ENCODE assay signal across 27 mouse cellular contexts in genomic region chr6:142797996-142798395, GRCm38 (mm10). TPM values are rescaled to one million over a fixed set of nuclear protein-coding genes. Genes with fewer than 3 reads are reported as not detected.
"Had no signal": no experiment of that assay in that cellular context is flagged by ENCODE, and none has a peak within 500 bp of the region (broad histone marks: within the 10 kb centered on the region; RNA-seq: fewer than 3 reads in every experiment).

No protein-coding gene starts in this region.

- H3K27ac ChIP-seq: gastrocnemius, adult 2 months; heart, adult 2 months; heart, embryonic 10.5 days; hindbrain, embryonic 12.5 days; hindbrain, embryonic 14.5 days; layer of hippocampus, adult 2 months; left cerebral cortex, adult 2 months; limb, embryonic 10.5 days; limb, embryonic 12.5 days; liver, embryonic 13.5 days; liver, embryonic 15.5 days had no signal

- H3K27me3 ChIP-seq: heart, embryonic 12.5 days; hindbrain, embryonic 12.5 days; limb, embryonic 12.5 days; liver, embryonic 13.5 days had no signal

- ATAC-seq: hindbrain, embryonic 16.5 days; inflammation-experienced regulatory T-cells, adult 6 months had no signal

- H3K36me3 ChIP-seq: heart, embryonic 10.5 days; heart, embryonic 12.5 days; hindbrain, embryonic 10.5 days; hindbrain, embryonic 12.5 days; limb, embryonic 10.5 days; limb, embryonic 12.5 days; liver, embryonic 13.5 days; liver, embryonic 15.5 days had no signal

- H3K9me3 ChIP-seq: heart, embryonic 10.5 days; heart, embryonic 12.5 days; hindbrain, embryonic 10.5 days; hindbrain, embryonic 12.5 days; limb, embryonic 10.5 days; limb, embryonic 12.5 days; liver, embryonic 13.5 days; liver, embryonic 15.5 days had no signal

- DNase-seq: gastrocnemius, adult 2 months; gastrocnemius, postnatal 10 days; gastrocnemius, postnatal 25 days; heart, adult 2 months; heart, postnatal 10 days; heart, postnatal 4 days; kidney, adult 18-20 months; kidney, adult 8-10 months; kidney, postnatal 10 days; kidney, postnatal 25 days; kidney, postnatal 4 days; liver; liver, embryonic 13.5 days had no signal

- H3K4me3 ChIP-seq: gastrocnemius, adult 2 months; heart, adult 2 months; heart, embryonic 10.5 days; heart, embryonic 12.5 days; hindbrain, embryonic 10.5 days; hindbrain, embryonic 12.5 days; layer of hippocampus, adult 2 months; left cerebral cortex, adult 2 months; limb, embryonic 10.5 days; limb, embryonic 12.5 days; liver, embryonic 13.5 days; liver, embryonic 15.5 days had no signal

- H3K4me2 ChIP-seq: heart, embryonic 12.5 days; hindbrain, embryonic 12.5 days; hindbrain, embryonic 14.5 days; limb, embryonic 12.5 days; liver, embryonic 11.5 days; liver, embryonic 13.5 days; liver, embryonic 15.5 days had no signal

- H3K9ac ChIP-seq: heart, embryonic 12.5 days; hindbrain, embryonic 12.5 days; hindbrain, embryonic 14.5 days; limb, embryonic 12.5 days; liver, embryonic 13.5 days; liver, embryonic 15.5 days had no signal

RNA-seq across cellular contexts. Expression of gene Sult6b2, which starts 6.3 kb away (rescaled TPM):
- polyA plus RNA-seq: heart, embryonic 10.5 days; hindbrain, embryonic 12.5 days; hindbrain, embryonic 14.5 days; inflammation-experienced regulatory T-cells, adult 6 months; kidney, embryonic 16.5 days; limb, embryonic 10.5 days; limb, embryonic 12.5 days; liver, embryonic 13.5 days had no signal
